Mouse (Mus musculus) testis, adult 2 months (tissue): ENCODE measurements at regions not wholly inside any gene's neighbourhood (a gene's known extent, or its start where the extent isn't known, plus 50 kb on each side); places are given as distances from the start of the nearest gene placed in this dataset.
"Not testable (repeated sequence)": the region's sequence is repeated elsewhere in the genome, so short reads cannot be mapped to it uniquely, and the experiment has no call there.

Experiments used
- H3K27ac ChIP-seq: fragments of 200-500 bp; 2 replicates; pipeline ENCODE4 v1.5.1; 2012; ENCODE audit warnings: low read depth, low read length; ENCODE audit not compliant: control insufficient read depth, insufficient read depth
- H3K27me3 ChIP-seq: fragments of 200-500 bp; 2 replicates; pipeline ENCODE4 v1.6.1; 2012; ENCODE audit warnings: mild to moderate bottlenecking, low read length, moderate library complexity; ENCODE audit not compliant: control insufficient read depth, insufficient read depth
- H3K36me3 ChIP-seq: fragments of 200-500 bp; 2 replicates; pipeline ENCODE4 v1.6.1; 2012; ENCODE audit warnings: mild to moderate bottlenecking, low read length; ENCODE audit not compliant: control insufficient read depth, insufficient read depth
- H3K4me1 ChIP-seq: fragments of 200-500 bp; 2 replicates; pipeline ENCODE4 v1.6.1; 2012; ENCODE audit warnings: low read length; ENCODE audit not compliant: control insufficient read depth, insufficient read depth
- H3K4me3 ChIP-seq: fragments of 200-500 bp; 2 replicates; pipeline ENCODE4 v1.5.1; 2012; ENCODE audit warnings: low read depth, mild to moderate bottlenecking, low read length, moderate library complexity, mixed read lengths; ENCODE audit not compliant: control insufficient read depth
- CTCF ChIP-seq: fragments of 200-500 bp; IDR thresholded peaks from 2 replicates; pipeline ENCODE4 v1.5.1; 2012; ENCODE audit warnings: low read depth, mild to moderate bottlenecking, inconsistent platforms, low read length, moderate library complexity; ENCODE audit not compliant: control insufficient read depth, insufficient read depth, insufficient replicate concordance
- POLR2A ChIP-seq: fragments of 200-500 bp; IDR thresholded peaks from 2 replicates; pipeline ENCODE4 v1.6.1; 2012; ENCODE audit warnings: low read depth, mild to moderate bottlenecking, inconsistent platforms, low read length, moderate library complexity; ENCODE audit not compliant: control insufficient read depth

- Histone ChIP-seq H3K27ac (no peak overlapping the region), H3K27me3 (no peaks in the 10 kb centered on the region), H3K36me3 (no peaks in the 10 kb centered on the region), H3K4me1 (no peaks in the 10 kb centered on the region), H3K4me3 (no peak overlapping the region)
- no peak for TF ChIP-seq POLR2A
- no peak for TF ChIP-seq CTCF
Observed at GRCm38 (mm10) chr4:94407503-94407902, 148.8 kb upstream of the Gm10306 start.

DNA sequence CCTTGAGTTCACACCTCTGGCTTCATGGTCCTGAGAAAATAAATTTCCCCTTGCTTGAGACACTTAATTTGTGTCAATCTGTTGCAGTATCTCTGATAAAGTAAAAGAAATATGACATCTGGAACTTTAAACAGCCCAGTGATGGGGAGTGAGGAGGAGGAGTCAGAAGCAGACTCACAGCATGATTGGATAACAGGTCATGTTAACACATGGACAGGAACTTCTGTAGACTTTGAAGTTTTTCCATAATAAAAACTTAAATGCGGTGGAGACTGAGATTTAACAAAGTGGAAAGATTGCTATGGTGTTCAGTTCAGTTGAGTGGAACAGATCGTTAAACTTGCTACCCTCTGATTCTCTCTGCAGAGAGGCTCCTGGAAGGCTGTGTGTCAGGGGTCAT is 143.7 kb upstream of the Gm10306 start:
- Histone ChIP-seq H3K36me3 (no peaks in the 10 kb centered on the region), H3K4me1 (no peaks in the 10 kb centered on the region), H3K4me3 (no peak overlapping the region), H3K27ac (no peak overlapping the region), H3K27me3 (no peaks in the 10 kb centered on the region)
- TF ChIP-seq CTCF: no peak
- TF ChIP-seq POLR2A: no peak

- H3K27ac ChIP-seq, H3K4me1 ChIP-seq, H3K27me3 ChIP-seq, H3K4me3 ChIP-seq, H3K36me3 ChIP-seq: not testable (repeated sequence)
Observed at GRCm38 (mm10) chr4:94425525-94425924, 130.8 kb upstream of the Gm10306 start.

- Histone ChIP-seq H3K4me3 (no peak overlapping the region), H3K36me3 (no peaks in the 10 kb centered on the region), H3K27me3 (no peaks in the 10 kb centered on the region), H3K4me1 (peaks cover 3% of the 10 kb centered on the region; the same call in 1 of the 2 replicates), H3K27ac (no peak overlapping the region)
- no peak for TF ChIP-seq CTCF
- TF ChIP-seq POLR2A: no peak
Observed at GRCm38 (mm10) chr4:94427581-94427980, 128.8 kb upstream of the Gm10306 start.

- Histone ChIP-seq H3K4me3 (no peak overlapping the region), H3K36me3 (no peaks in the 10 kb centered on the region), H3K27ac (no peak overlapping the region), H3K27me3 (no peaks in the 10 kb centered on the region), H3K4me1 (peaks cover 3% of the 10 kb centered on the region; the same call in 1 of the 2 replicates)
- TF ChIP-seq CTCF (no peak), POLR2A (no peak)
Observed at GRCm38 (mm10) chr4:94432005-94432404, 124.3 kb upstream of the Gm10306 start.

GRCm38 (mm10) chr4:94437717-94438435 is 118.5 kb upstream of the Gm10306 start:
- Histone ChIP-seq H3K4me3 (no peak overlapping the region), H3K27ac (no peak overlapping the region), H3K27me3 (no peaks in the 10 kb centered on the region), H3K36me3 (no peaks in the 10 kb centered on the region), H3K4me1 (no peaks in the 10 kb centered on the region)
- TF ChIP-seq POLR2A (no peak), CTCF (no peak)

DNA sequence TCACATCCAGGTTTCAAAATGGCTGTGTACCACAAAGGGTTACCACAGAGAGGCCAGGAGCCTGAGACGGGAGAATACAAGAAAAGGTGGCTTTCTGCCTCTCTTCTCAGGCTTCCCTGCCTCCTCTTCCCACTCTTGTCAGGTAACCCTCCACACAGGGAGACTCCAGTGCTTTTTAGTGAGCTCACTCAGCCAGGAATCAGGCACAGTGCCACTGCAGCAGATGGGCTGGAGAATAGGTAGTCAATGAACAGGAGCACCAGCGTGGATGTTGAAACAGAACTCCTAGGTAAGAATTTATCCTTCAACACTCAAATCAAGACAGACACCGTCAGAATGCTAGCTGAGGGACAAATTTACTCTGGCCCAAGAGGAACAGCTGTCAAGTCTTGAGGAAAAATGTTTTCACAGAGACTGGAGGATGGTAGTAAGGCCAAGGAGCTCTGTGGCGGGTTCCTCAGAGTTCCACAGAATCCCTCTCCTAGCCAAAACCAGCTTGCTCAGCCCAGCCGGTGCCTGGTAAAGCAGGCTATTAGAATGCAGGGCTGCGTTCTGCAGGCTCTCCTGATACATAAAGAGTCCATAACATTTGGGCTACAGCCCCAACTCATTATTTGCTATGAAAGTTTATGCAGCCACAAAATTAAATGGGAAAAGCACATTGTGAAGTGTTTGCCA is 117.0 kb upstream of the Gm10306 start:
- no peaks in the 10 kb centered on the region for H3K4me1 ChIP-seq
- H3K27ac ChIP-seq: no peak overlapping the region
- TF ChIP-seq CTCF (no peak), POLR2A (no peak)
- H3K36me3 ChIP-seq: no peaks in the 10 kb centered on the region
- no peaks in the 10 kb centered on the region for H3K27me3 ChIP-seq
- H3K4me3 ChIP-seq: no peak overlapping the region
